Mouse (Mus musculus) MEL (cell line): ENCODE measurements around the gene Rnaset2b. TPM values are rescaled to one million over a fixed set of nuclear protein-coding genes. Genes with fewer than 3 reads are reported as not detected.
"Not testable (repeated sequence)": the region's sequence is repeated elsewhere in the genome, so short reads cannot be mapped to it uniquely, and the experiment has no call there.

Experiments used
- DNase-seq: peaks from one replicate; pipeline ENCODE4 v3.0.0; 2011; ENCODE audit warnings: low read depth, low spot score
- H3K27ac ChIP-seq: 2 replicates; pipeline ENCODE4 v1.5.1; 2012; ENCODE audit warnings: low read depth, mild to moderate bottlenecking, control low read depth, low read length, moderate library complexity; ENCODE audit not compliant: control insufficient read depth
- H3K27me3 ChIP-seq, 2 experiments: fragments of 150-350 bp in 1 of 2; sonication (generic) in 1 of 2; 2 replicates each; pipeline ENCODE4 v1.6.1; 2012; ENCODE audit warnings: low read length in 2 of 2, mild to moderate bottlenecking in 2 of 2, improper control_type of control experiment in 1 of 2, moderate library complexity in 1 of 2; ENCODE audit not compliant: insufficient read depth in 2 of 2, control insufficient read depth in 1 of 2
- H3K36me3 ChIP-seq, 2 experiments: 2 replicates each; pipeline ENCODE4 v1.6.1; 2012 to 2014; ENCODE audit warnings: low read length in 2 of 2, improper control_type of control experiment in 1 of 2, inconsistent platforms in 1 of 2, mild to moderate bottlenecking in 1 of 2; ENCODE audit not compliant: insufficient read depth in 2 of 2, control insufficient read depth in 1 of 2
- H3K4me1 ChIP-seq, 2 experiments: fragments of 150-350 bp in 1 of 2; sonication (generic) in 1 of 2; 2 replicates each; pipeline ENCODE4 v1.6.1; 2012; ENCODE audit warnings: low read length in 2 of 2, improper control_type of control experiment in 1 of 2, mild to moderate bottlenecking in 1 of 2; ENCODE audit not compliant: insufficient read depth in 2 of 2, control insufficient read depth in 1 of 2
- H3K4me3 ChIP-seq, 2 experiments: fragments of 150-350 bp in 1 of 2; sonication (generic) in 1 of 2; 2 replicates each; pipeline ENCODE4 v1.5.1; 2012; ENCODE audit warnings: low read depth in 2 of 2, low read length in 2 of 2, mild to moderate bottlenecking in 2 of 2, moderate library complexity in 2 of 2, control low read depth in 1 of 2, improper control_type of control experiment in 1 of 2; ENCODE audit not compliant: control insufficient read depth in 1 of 2, insufficient read depth in 1 of 2
- H3K79me2 ChIP-seq: 2 replicates; pipeline ENCODE4 v1.6.1; 2012; ENCODE audit warnings: mild to moderate bottlenecking, low read length, moderate library complexity; ENCODE audit not compliant: control insufficient read depth, poor library complexity, insufficient read depth
- H3K9ac ChIP-seq: 2 replicates; pipeline ENCODE4 v1.6.1; 2012; ENCODE audit warnings: low read depth, mild to moderate bottlenecking, control low read depth, low read length, moderate library complexity; ENCODE audit not compliant: control insufficient read depth, poor library complexity, severe bottlenecking
- H3K9me3 ChIP-seq: fragments of 150-350 bp; sonication (generic); replicated peaks from 2 replicates; pipeline ENCODE4 v1.6.1; 2012; ENCODE audit warnings: mild to moderate bottlenecking, low read length, improper control_type of control experiment, moderate library complexity; ENCODE audit not compliant: insufficient read depth
- ELF1 ChIP-seq: IDR thresholded peaks from 2 replicates; pipeline ENCODE4 v1.6.1; 2014; ENCODE audit warnings: low read depth, mild to moderate bottlenecking, inconsistent platforms, low read length, improper control_type of control experiment, moderate library complexity
- POLR2A ChIP-seq, 2 experiments: IDR thresholded peaks; 2 replicates each; pipeline ENCODE4 v1.6.1; 2011 to 2012; ENCODE audit warnings: low read length in 2 of 2, mild to moderate bottlenecking in 2 of 2, control low read depth in 1 of 2, improper control_type of control experiment in 1 of 2, low read depth in 1 of 2, moderate library complexity in 1 of 2; ENCODE audit not compliant: control insufficient read depth in 1 of 2, insufficient read depth in 1 of 2, poor library complexity in 1 of 2
- polyA plus RNA-seq, 2 experiments: library from polyadenylated mRNA; stranded (reverse) in 1 of 2; unstranded in 1 of 2; fragments of >175 nt in 1 of 2; fragments of >200 nt in 1 of 2; gene quantifications; 2 replicates each; pipeline versions ENCODE4 v1.2.1 to v1.2.4; 2012; ENCODE audit warnings: low replicate concordance in 2 of 2, low read depth in 1 of 2; ENCODE audit not compliant: insufficient read length in 2 of 2, insufficient read depth in 1 of 2, missing spikeins in 1 of 2
- total RNA-seq: library from RNA; depleted of rRNA; stranded (reverse); fragments of 300-350 nt; gene quantifications from 2 replicates; pipeline ENCODE4 v1.2.3, GENCODE M21; 2012; rRNA removed

Gene Rnaset2b
- 40.6 and 45.1 TPM in 2 replicates for total RNA-seq
- polyA plus RNA-seq = 100 to 1,000 TPM; 205 to 626 TPM

DNA sequence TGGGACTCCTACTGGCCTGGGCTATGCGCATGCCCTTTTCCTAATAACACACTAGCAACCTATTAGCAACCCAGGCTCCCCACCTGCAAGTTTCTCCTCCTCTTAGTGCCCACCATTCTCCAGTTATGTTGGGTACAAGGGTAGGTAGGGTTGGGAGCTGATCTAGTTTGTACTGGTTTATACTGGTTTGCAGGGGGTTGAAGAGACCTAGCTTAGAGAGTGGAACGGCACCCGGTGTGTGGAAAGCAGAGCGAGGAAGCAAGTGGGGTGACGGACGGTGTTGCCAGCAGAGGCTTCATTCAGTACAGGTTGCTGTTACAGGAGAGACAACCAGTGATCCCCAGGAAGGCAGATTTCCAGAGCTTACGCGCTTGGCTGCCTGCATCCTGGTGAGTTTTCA lies at the start of gene Rnaset2b:
Rnaset2b (plus strand) TSS at position 301 of the 400 bp plus-strand sequence.
- H3K27me3 ChIP-seq, H3K79me2 ChIP-seq, H3K9me3 ChIP-seq, H3K9ac ChIP-seq, H3K4me3 ChIP-seq, H3K4me1 ChIP-seq, H3K36me3 ChIP-seq, DNase-seq, H3K27ac ChIP-seq: not testable (repeated sequence)

GRCm38 (mm10) chr17:6931625-6932024 lies 38.8 kb upstream of the Rnaset2b start:
- DNase-seq, H3K4me1 ChIP-seq, H3K27ac ChIP-seq, H3K9ac ChIP-seq, H3K36me3 ChIP-seq, H3K79me2 ChIP-seq, H3K9me3 ChIP-seq, H3K27me3 ChIP-seq, H3K4me3 ChIP-seq: not testable (repeated sequence)

DNA sequence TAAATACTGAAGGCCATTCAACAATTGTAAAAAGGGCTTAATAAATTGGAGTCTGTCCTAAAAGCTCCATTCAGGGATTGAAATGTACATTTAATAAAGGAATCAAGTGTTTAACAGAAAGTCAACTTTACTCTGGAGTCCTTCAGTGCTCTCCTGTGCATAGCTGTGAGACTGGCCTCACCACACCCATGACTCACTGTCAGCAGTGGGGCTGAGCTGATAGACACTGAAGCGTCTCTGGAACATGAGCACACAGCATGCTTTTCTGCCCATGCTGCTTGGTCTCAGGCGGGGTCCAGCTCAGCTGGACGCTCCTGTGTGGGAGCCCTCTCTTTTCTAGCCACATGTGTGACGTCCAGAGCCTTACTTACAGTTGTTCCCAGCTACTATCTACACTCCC lies 27.9 kb upstream of the Rnaset2b start:
- not testable (repeated sequence) for H3K27me3 ChIP-seq, H3K79me2 ChIP-seq, H3K4me1 ChIP-seq, DNase-seq, H3K36me3 ChIP-seq, H3K9ac ChIP-seq, H3K27ac ChIP-seq, H3K4me3 ChIP-seq, H3K9me3 ChIP-seq

GRCm38 (mm10) chr17:6947637-6947983 lies 22.8 kb upstream of the Rnaset2b start:
- not testable (repeated sequence) for H3K27ac ChIP-seq, H3K27me3 ChIP-seq, H3K9me3 ChIP-seq, H3K79me2 ChIP-seq, H3K36me3 ChIP-seq, DNase-seq, H3K4me1 ChIP-seq, H3K9ac ChIP-seq
- peak overlapping the region in 1 of 2 experiments; percentile 55; a peak in 2 of 4 replicates for H3K4me3 ChIP-seq

DNA sequence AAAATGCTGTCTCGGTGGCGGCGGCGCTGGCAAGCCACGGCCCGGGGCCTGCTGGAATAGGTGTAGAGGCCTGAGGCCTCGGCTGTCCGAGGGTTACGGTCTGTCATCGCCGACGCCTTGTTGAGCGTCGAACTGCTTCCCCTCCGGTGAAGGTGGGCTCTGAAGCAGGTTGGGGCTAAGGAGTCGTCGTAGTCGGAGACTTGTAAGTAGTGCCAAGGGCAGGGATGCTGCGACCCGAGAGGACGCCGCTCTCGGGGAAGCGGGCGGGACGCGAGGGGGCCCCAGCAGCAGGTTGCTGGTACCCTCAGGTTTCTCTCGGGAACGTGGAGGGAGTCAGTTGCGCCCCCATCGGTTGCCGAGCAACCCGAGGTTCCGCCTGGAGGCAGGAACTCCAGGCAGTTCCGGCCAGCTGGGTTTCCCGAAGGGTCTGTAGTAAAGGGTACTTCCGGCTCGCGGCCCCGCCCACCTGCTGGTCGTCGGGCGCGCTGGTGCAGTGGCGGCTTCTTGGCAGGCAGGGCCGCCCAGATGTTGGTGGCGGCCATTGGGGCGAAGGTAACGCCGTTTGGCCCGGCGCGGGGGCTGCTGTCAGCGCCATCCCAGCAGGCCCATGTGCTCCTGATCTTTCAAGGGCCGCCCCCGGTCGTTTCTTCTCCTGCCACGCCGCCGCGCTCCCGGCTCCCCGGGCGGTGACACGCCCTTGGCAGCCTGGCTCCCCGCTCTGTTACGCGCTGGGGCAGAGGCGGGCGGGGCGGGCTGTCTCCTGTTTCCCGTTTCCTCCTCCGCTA lies 22.3 kb upstream of the Rnaset2b start, which contains the start of gene Rsph3b:
Rsph3b (minus strand) TSS at position 699 of the 785 bp plus-strand sequence.
- DNase-seq = peak; percentile 70
- not testable (repeated sequence) for H3K79me2 ChIP-seq, H3K4me1 ChIP-seq, H3K9me3 ChIP-seq, H3K36me3 ChIP-seq
- peak within 1 kb of the TSS; percentile 62 for H3K9ac ChIP-seq
- TF ChIP-seq POLR2A (IDR thresholded peaks at IDR 0.05; ENCODE audit: control insufficient read depth in 1 of 2, insufficient read depth in 1 of 2, low read depth in 1 of 2, low read length in 2 of 2, poor library complexity in 1 of 2) = peak in 1 of 2 experiments; percentile 34; a peak in 1 of 4 replicates
- TF ChIP-seq ELF1 = 0 out of 2 replicates have a peak, but pooled peaks have one; percentile 12
- TF ChIP-seq, all 39 proteins: peak for 2; not testable (repeated sequence) for 37
- not testable (repeated sequence) for H3K27me3 ChIP-seq
- Histone ChIP-seq H3K27ac (peak within 1 kb of the TSS; percentile 69), H3K4me3 (peak within 1 kb of the TSS; percentile 55 to 72)
